Mouse (Mus musculus): ENCODE results near the gene Fam168a.

DNA sequence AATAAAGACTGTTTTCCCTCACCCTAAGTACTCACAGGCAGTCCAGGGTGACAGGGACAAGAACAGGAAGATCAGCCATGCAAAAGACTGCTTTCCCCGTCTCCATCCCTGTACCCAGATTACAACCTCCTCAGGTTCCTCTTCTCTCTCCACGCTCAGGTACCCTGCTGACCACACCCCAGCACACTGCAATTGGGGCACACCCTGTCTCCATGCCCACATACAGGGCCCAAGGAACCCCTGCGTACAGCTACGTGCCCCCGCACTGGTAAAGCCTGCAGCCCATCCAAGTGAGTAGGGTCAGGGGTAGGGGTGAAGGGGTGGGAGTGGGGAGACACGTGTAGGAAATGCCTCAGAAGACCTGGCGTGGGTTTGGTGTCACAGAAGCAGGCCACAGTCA, 128.7 kb downstream of the Fam168a start:
- TF ChIP-seq CTCF (IDR thresholded peaks at IDR 0.05; ENCODE audit: low read depth, low read length) = no peak
- TF ChIP-seq TAL1 (conservative IDR thresholded peaks at IDR 0.05; ENCODE audit: low read depth, low read length) = no peak
- TF ChIP-seq GATA1 (IDR thresholded peaks at IDR 0.05; ENCODE audit: borderline replicate concordance, low read length) = no peak
- TF ChIP-seq POLR2AphosphoS5 (IDR thresholded peaks at IDR 0.05; ENCODE audit: insufficient replicate concordance, low read depth, low read length) = no peak

Data from G1E (cell line).